Mouse (Mus musculus): ENCODE data around the gene Slc17a3. TPM values are rescaled to one million over a fixed set of nuclear protein-coding genes. Genes with fewer than 3 reads are reported as not detected.

Gene Slc17a3
- polyA plus RNA-seq, 1 experiment from 2014 or later, result not detected

DNA sequence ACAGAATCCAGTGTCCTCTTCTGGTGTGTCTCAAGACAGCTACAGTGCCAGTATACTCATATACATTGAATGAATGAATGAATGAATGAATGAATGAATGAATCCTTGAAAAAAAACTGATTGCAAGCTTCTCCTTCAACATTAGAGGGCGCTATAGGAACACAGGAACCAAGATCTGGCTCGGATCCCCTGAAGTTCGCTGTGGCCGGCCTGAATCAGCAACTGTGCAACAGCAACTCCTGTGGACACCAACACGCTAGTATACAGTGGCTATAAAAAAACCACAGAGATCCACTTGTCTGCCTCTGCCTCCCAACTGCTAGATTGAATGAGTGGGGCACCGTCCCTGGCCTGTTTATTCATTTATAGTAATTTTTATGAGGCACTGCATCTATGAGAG, 6.2 kb upstream of the Slc17a3 start:
- DNase-seq, result peak; percentile 78
- ATAC-seq (ENCODE audit: low FRiP score, low TSS enrichment), result no peak

GRCm38 (mm10) chr13:23834836-23835235, 4.4 kb upstream of the Slc17a3 start:
- Histone ChIP-seq H3K4me3 (replicated peaks; ENCODE audit: low read depth, low read length) (no peak overlapping the region), H3K36me3 (ENCODE audit: control insufficient read depth, insufficient read depth, low read length) (no peaks in the 10 kb centered on the region), H3K9ac (replicated peaks; ENCODE audit: low read length) (no peak overlapping the region), H3K27me3 (ENCODE audit: control insufficient read depth, insufficient read depth, low read length) (no peaks in the 10 kb centered on the region), H3K4me2 (ENCODE audit: low read length) (no peak overlapping the region), H3K4me1 (ENCODE audit: control insufficient read depth, insufficient read depth, low read length) (no peaks in the 10 kb centered on the region), H3K27ac (replicated peaks; ENCODE audit: low read depth, low read length) (no peak overlapping the region), H3K9me3 (ENCODE audit: control insufficient read depth, low read length) (no peaks in the 10 kb centered on the region)
- DNase-seq (no peak), ATAC-seq (ENCODE audit: low FRiP score, low TSS enrichment) (no peak)
- WGBS, result 87% methylated on average over 5 of the region's 5 CpGs

More for the DNA sequence above, 6.2 kb upstream of the Slc17a3 start:
- 14% methylated on average over 6 of the region's 6 CpGs for WGBS
- no peak overlapping the region for H3K27ac ChIP-seq (replicated peaks; ENCODE audit: low read depth, low read length)
- H3K4me3 ChIP-seq (replicated peaks; ENCODE audit: low read depth, low read length), result no peak overlapping the region
- no peaks in the 10 kb centered on the region for H3K36me3 ChIP-seq (ENCODE audit: control insufficient read depth, insufficient read depth, low read length)
- H3K4me1 ChIP-seq (ENCODE audit: control insufficient read depth, insufficient read depth, low read length), result no peaks in the 10 kb centered on the region
- H3K4me2 ChIP-seq (ENCODE audit: low read length), result no peak overlapping the region
- H3K9ac ChIP-seq (replicated peaks; ENCODE audit: low read length), result no peak overlapping the region
- H3K9me3 ChIP-seq (ENCODE audit: control insufficient read depth, low read length), result no peaks in the 10 kb centered on the region
- no peaks in the 10 kb centered on the region for H3K27me3 ChIP-seq (ENCODE audit: control insufficient read depth, insufficient read depth, low read length)

DNA sequence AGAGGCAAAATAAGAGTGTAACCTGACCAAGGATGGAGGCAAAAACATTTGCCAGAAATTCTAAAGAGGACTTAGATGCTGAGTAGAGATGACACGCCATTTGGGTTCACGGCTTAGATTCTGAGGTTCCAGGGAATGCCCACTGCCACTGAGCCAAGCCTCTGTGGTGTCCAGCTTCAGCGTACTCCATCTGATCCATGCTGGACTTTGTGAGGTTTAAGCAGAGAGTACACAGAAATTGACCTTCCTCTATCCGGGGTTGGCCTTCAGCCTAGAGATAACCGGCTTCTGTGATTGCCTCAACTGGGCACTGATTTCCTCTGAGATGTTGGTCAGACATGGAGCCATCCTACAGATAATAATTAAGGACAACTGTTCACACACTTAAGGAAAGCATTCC, 2.6 kb upstream of the Slc17a3 start:
- Histone ChIP-seq H3K9me3 (ENCODE audit: control insufficient read depth, low read length) (no peaks in the 10 kb centered on the region), H3K4me2 (ENCODE audit: low read length) (no peak overlapping the region), H3K27ac (replicated peaks; ENCODE audit: low read depth, low read length) (no peak overlapping the region), H3K36me3 (ENCODE audit: control insufficient read depth, insufficient read depth, low read length) (no peaks in the 10 kb centered on the region), H3K9ac (replicated peaks; ENCODE audit: low read length) (no peak overlapping the region), H3K4me3 (replicated peaks; ENCODE audit: low read depth, low read length) (no peak overlapping the region), H3K27me3 (ENCODE audit: control insufficient read depth, insufficient read depth, low read length) (no peaks in the 10 kb centered on the region), H3K4me1 (ENCODE audit: control insufficient read depth, insufficient read depth, low read length) (no peaks in the 10 kb centered on the region)
- ATAC-seq (ENCODE audit: low FRiP score, low TSS enrichment) (no peak), DNase-seq (no peak)
- WGBS, result 94% methylated on average over 5 of the region's 5 CpGs

GRCm38 (mm10) chr13:23845851-23846250, 6.6 kb downstream of the Slc17a3 start:
- Histone ChIP-seq H3K27ac (replicated peaks; ENCODE audit: low read depth, low read length) (no peak overlapping the region), H3K27me3 (ENCODE audit: control insufficient read depth, insufficient read depth, low read length) (no peaks in the 10 kb centered on the region), H3K4me2 (ENCODE audit: low read length) (no peak overlapping the region), H3K36me3 (ENCODE audit: control insufficient read depth, insufficient read depth, low read length) (no peaks in the 10 kb centered on the region), H3K9ac (replicated peaks; ENCODE audit: low read length) (no peak overlapping the region), H3K4me1 (ENCODE audit: control insufficient read depth, insufficient read depth, low read length) (no peaks in the 10 kb centered on the region), H3K9me3 (ENCODE audit: control insufficient read depth, low read length) (no peaks in the 10 kb centered on the region), H3K4me3 (replicated peaks; ENCODE audit: low read depth, low read length) (no peak overlapping the region)
- 80% methylated on average over 4 of the region's 4 CpGs for WGBS
- ATAC-seq (ENCODE audit: low FRiP score, low TSS enrichment), result no peak
- no peak for DNase-seq

GRCm38 (mm10) chr13:23849299-23849698, 10.1 kb downstream of the Slc17a3 start:
- H3K9ac ChIP-seq (replicated peaks; ENCODE audit: low read length), result no peak overlapping the region
- ATAC-seq (ENCODE audit: low FRiP score, low TSS enrichment) (no peak), DNase-seq (no peak)
- 92% methylated on average over 2 of the region's 2 CpGs for WGBS
- H3K27ac ChIP-seq (replicated peaks; ENCODE audit: low read depth, low read length), result no peak overlapping the region
- no peak overlapping the region for H3K4me2 ChIP-seq (ENCODE audit: low read length)
- no peaks in the 10 kb centered on the region for H3K27me3 ChIP-seq (ENCODE audit: control insufficient read depth, insufficient read depth, low read length)
- H3K4me3 ChIP-seq (replicated peaks; ENCODE audit: low read depth, low read length), result no peak overlapping the region
- H3K36me3 ChIP-seq (ENCODE audit: control insufficient read depth, insufficient read depth, low read length), result no peaks in the 10 kb centered on the region
- H3K9me3 ChIP-seq (ENCODE audit: control insufficient read depth, low read length), result no peaks in the 10 kb centered on the region
- no peaks in the 10 kb centered on the region for H3K4me1 ChIP-seq (ENCODE audit: control insufficient read depth, insufficient read depth, low read length)

DNA sequence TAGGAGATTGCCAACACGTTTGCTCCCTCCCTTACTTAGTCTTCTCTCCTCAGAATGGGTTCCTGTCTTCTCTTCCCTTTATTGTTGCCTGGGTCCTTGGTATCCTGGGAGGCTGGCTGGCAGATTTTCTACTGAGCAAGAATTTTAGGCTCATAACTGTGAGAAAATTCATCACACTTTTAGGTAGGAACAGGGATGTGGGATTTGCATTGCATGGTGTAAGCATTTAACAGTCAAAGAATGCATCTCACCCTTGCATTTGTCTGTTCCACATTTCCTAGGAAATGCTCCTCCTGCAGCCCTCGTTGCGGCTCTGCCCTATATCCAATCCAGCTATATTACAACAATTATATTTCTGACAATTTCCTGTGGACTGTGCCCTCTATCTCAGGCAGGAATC, 17.2 kb downstream of the Slc17a3 start:
- Histone ChIP-seq H3K4me2 (ENCODE audit: low read length) (no peak overlapping the region), H3K36me3 (ENCODE audit: control insufficient read depth, insufficient read depth, low read length) (no peaks in the 10 kb centered on the region), H3K9me3 (ENCODE audit: control insufficient read depth, low read length) (no peaks in the 10 kb centered on the region), H3K27me3 (ENCODE audit: control insufficient read depth, insufficient read depth, low read length) (no peaks in the 10 kb centered on the region), H3K9ac (replicated peaks; ENCODE audit: low read length) (no peak overlapping the region), H3K4me3 (replicated peaks; ENCODE audit: low read depth, low read length) (no peak overlapping the region), H3K4me1 (ENCODE audit: control insufficient read depth, insufficient read depth, low read length) (no peaks in the 10 kb centered on the region), H3K27ac (replicated peaks; ENCODE audit: low read depth, low read length) (no peak overlapping the region)
- ATAC-seq (ENCODE audit: low FRiP score, low TSS enrichment) (no peak), DNase-seq (no peak)
- WGBS, result 63% methylated on average over 3 of the region's 3 CpGs

DNA sequence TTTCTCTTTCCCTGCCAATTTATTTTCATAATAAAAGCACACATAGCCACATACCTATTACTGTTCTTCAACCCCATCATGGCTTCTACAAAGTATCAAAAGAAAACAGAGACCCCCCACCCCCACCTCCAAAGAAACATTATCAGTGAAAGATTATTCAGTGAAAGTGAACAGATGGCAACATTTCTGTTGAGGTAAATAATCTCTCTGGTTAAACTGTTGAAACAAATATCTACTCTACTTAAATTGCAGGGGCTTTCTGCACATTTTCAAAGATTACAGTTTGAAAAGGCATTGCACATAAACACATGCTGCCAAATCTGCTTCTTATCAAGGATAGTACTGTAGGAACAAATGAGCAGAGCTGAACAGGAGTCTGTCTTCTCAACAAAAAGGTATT, 22.6 kb downstream of the Slc17a3 start:
- Histone ChIP-seq H3K9me3 (ENCODE audit: control insufficient read depth, low read length) (no peaks in the 10 kb centered on the region), H3K27ac (replicated peaks; ENCODE audit: low read depth, low read length) (no peak overlapping the region), H3K27me3 (ENCODE audit: control insufficient read depth, insufficient read depth, low read length) (no peaks in the 10 kb centered on the region), H3K4me1 (ENCODE audit: control insufficient read depth, insufficient read depth, low read length) (no peaks in the 10 kb centered on the region), H3K9ac (replicated peaks; ENCODE audit: low read length) (no peak overlapping the region), H3K4me3 (replicated peaks; ENCODE audit: low read depth, low read length) (no peak overlapping the region), H3K4me2 (ENCODE audit: low read length) (no peak overlapping the region), H3K36me3 (ENCODE audit: control insufficient read depth, insufficient read depth, low read length) (no peaks in the 10 kb centered on the region)
- no peak for ATAC-seq (ENCODE audit: low FRiP score, low TSS enrichment)
- DNase-seq, result no peak

DNA sequence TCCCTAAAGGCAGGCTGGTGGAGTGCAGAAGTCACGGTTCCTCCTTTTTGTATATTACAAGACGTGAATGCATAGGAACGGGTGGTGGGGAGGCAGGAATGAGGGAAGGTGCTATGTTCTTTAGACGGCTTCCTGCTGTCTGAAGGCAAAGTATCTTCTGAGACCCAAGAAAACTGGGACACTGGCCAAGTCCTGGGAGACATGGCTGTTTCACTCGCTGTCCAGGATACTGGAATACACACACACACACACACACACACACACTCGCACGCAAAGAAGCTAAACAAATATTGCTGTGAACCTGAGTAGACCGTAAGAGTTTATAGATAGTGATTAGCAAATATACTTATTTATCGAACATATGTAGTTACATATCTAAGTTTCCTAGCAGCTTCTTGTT, 25.5 kb downstream of the Slc17a3 start:
- Histone ChIP-seq H3K4me2 (ENCODE audit: low read length) (no peak overlapping the region), H3K9ac (replicated peaks; ENCODE audit: low read length) (no peak overlapping the region), H3K4me1 (ENCODE audit: control insufficient read depth, insufficient read depth, low read length) (no peaks in the 10 kb centered on the region), H3K4me3 (replicated peaks; ENCODE audit: low read depth, low read length) (no peak overlapping the region), H3K27me3 (ENCODE audit: control insufficient read depth, insufficient read depth, low read length) (no peaks in the 10 kb centered on the region), H3K36me3 (ENCODE audit: control insufficient read depth, insufficient read depth, low read length) (no peaks in the 10 kb centered on the region), H3K27ac (replicated peaks; ENCODE audit: low read depth, low read length) (no peak overlapping the region), H3K9me3 (ENCODE audit: control insufficient read depth, low read length) (no peaks in the 10 kb centered on the region)
- ATAC-seq (ENCODE audit: low FRiP score, low TSS enrichment), result no peak
- no peak for DNase-seq
- WGBS, result 89% methylated on average over 9 of the region's 9 CpGs

- no peaks in the 10 kb centered on the region for H3K4me1 ChIP-seq (ENCODE audit: control insufficient read depth, insufficient read depth, low read length)
- whole genome bisulfite sequencing, result 84% methylated on average over 9 of the region's 9 CpGs
- no peak overlapping the region for H3K4me3 ChIP-seq (replicated peaks; ENCODE audit: low read depth, low read length)
- H3K9ac ChIP-seq (replicated peaks; ENCODE audit: low read length), result no peak overlapping the region
- no peaks in the 10 kb centered on the region for H3K9me3 ChIP-seq (ENCODE audit: control insufficient read depth, low read length)
- no peak overlapping the region for H3K4me2 ChIP-seq (ENCODE audit: low read length)
- ATAC-seq (ENCODE audit: low FRiP score, low TSS enrichment) (no peak), DNase-seq (no peak)
- H3K36me3 ChIP-seq (ENCODE audit: control insufficient read depth, insufficient read depth, low read length), result no peaks in the 10 kb centered on the region
- no peaks in the 10 kb centered on the region for H3K27me3 ChIP-seq (ENCODE audit: control insufficient read depth, insufficient read depth, low read length)
- no peak overlapping the region for H3K27ac ChIP-seq (replicated peaks; ENCODE audit: low read depth, low read length)
Measured at GRCm38 (mm10) chr13:23866086-23866710, 27.0 kb downstream of the Slc17a3 start.

All from midbrain, embryonic 14.5 days (tissue).